Mouse (Mus musculus): ENCODE measurements around the gene Sgpp1. TPM values are rescaled to one million over a fixed set of nuclear protein-coding genes. Genes with fewer than 3 reads are reported as not detected.
"Not testable (repeated sequence)": the region's sequence is repeated elsewhere in the genome, so short reads cannot be mapped to it uniquely, and the experiment has no call there.

Sgpp1 gene
- total RNA-seq, 2 experiments from 2014 or later, result 27.5 to 29.4 TPM

GRCm38 (mm10) chr12:75710596-75711376, 24.7 kb downstream of the Sgpp1 start:
- TF ChIP-seq CTCF (IDR thresholded peaks at IDR 0.05), result no peak
- intact Hi-C loops (cut with DNase I), result no loop called here
- no peak for DNase-seq (ENCODE audit: extremely low spot score in 1 of 2, low spot score in 2 of 2)
- Histone ChIP-seq H3K4me3 (no peak overlapping the region), H3K27ac (peak overlapping the region; percentile 24; the same call in 1 of the 2 replicates)

GRCm38 (mm10) chr12:75709506-75709905, 26.0 kb downstream of the Sgpp1 start:
- intact Hi-C loops (cut with DNase I), result no loop called here
- no peak for DNase-seq (ENCODE audit: extremely low spot score in 1 of 2, low spot score in 2 of 2)
- no peak overlapping the region for H3K4me3 ChIP-seq
- TF ChIP-seq CTCF (IDR thresholded peaks at IDR 0.05), result no peak
- no peak overlapping the region for H3K27ac ChIP-seq

DNA sequence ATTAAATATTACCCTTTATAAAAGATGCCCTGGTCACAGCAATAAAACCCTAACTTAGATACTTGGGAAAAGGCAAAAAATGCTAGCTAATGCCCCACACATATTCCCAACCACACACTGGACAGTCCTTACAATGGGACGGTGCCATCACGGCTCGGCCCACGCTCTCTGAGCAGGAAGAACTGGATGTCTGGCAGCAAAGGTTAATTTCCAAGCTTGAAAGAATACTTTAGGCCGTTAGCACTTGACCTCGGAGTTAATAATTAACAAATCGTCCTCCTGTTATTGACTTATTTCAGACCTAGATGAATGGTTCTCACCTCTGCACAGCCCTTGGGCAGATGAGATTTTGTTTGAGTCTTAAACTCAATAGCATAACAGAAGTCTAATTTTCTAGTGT, 28.9 kb downstream of the Sgpp1 start:
- no peak for TF ChIP-seq CTCF (IDR thresholded peaks at IDR 0.05)
- intact Hi-C loops (cut with DNase I), result no loop called here
- Histone ChIP-seq H3K4me3 (no peak overlapping the region), H3K27ac (no peak overlapping the region)
- DNase-seq (ENCODE audit: extremely low spot score in 1 of 2, low spot score in 2 of 2), result no peak

- TF ChIP-seq CTCF (IDR thresholded peaks at IDR 0.05), result no peak
- Histone ChIP-seq H3K4me3 (no peak overlapping the region), H3K27ac (no peak overlapping the region)
- intact Hi-C loops (cut with DNase I), result no loop called here
- DNase-seq (ENCODE audit: extremely low spot score in 1 of 2, low spot score in 2 of 2), result no peak
Observed at GRCm38 (mm10) chr12:75702739-75703122, 32.8 kb downstream of the Sgpp1 start.

DNA sequence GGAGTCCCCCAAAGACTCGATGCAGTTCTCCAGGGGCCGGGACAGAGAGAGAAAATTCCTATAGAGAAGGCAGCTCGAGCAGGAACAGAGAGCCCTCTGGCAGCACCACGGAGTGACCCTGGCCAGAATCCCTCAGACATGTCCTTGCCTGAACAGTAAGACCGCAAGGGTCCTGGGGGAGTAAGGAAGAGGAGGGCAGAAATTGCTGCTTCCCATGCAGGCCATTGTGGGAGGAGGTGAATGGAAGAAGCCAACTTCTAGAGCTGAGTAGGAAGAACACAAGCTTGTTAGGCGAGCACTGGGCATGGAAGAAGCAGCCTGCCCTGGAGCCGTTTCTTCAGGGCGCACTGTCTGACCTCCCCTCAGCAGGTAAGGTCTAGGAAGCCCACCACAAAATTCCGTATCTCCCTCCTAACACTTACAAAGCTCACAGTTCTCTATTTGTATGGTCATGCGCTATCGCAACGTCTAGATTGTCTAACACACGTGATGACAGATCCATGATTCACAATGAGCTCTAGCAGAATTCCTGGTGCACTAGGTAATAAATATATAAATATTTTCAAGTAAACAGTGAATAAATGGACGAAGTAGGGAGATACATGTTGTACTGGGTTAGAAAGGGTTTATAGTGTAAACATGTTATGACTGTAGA, 33.3 kb downstream of the Sgpp1 start:
- H3K4me3 ChIP-seq, result peak overlapping the region; percentile 14; the same call in 1 of the 2 replicates
- TF ChIP-seq CTCF (IDR thresholded peaks at IDR 0.05), result no peak
- H3K27ac ChIP-seq, result no peak overlapping the region
- intact Hi-C loops (cut with DNase I), result no loop called here
- DNase-seq (ENCODE audit: extremely low spot score in 1 of 2, low spot score in 2 of 2), result no peak

DNA sequence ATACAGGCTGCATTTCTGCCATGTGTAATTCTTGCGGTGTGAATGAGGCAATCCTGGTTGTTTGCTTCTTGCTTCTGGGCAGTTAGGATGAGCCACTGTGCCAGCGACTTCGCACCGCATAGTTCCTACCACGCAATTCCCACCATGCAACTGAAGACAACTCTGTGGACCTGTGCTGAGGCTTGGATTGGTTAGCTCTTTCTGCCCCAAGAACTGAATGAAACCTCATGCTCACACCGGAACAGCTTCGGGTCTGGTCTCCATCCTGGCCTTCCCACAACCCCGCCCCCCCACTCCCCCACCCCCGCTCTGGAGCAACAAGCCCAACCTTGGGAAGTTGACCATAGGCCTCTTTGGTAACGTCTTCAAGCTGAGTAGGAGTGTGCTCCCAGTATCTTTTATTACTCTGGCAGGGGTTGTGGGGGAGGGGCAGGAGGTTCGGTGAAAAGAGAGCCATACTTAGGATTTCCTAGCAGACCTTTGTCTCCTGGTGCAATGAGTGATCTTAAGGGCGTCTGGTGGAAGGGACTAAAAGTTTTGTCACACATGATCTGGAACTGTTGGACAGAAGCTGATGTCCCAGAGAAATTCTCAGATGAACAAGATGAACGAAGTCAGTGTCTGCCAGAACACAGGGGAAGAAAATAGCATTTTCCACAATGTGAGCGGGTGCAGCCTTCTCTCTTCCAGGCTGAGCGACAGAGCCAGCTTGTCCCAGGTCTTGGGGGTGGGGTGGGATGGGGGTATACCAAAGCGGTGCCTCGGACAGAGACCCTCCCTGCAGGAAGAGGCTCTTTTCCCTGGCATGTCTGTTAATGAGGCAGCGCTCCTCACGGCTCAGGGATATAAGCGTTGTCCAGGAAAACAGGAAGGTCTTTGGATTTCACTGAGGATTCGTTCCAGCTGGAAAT, 34.1 kb downstream of the Sgpp1 start:
- DNase-seq (ENCODE audit: extremely low spot score in 1 of 2, low spot score in 2 of 2), result no peak
- Histone ChIP-seq H3K4me3 (peak overlapping the region; percentile 14; the same call in 1 of the 2 replicates), H3K27ac (no peak overlapping the region)
- no peak for TF ChIP-seq CTCF (IDR thresholded peaks at IDR 0.05)
- intact Hi-C loops (cut with DNase I), result no loop called here

GRCm38 (mm10) chr12:75698692-75699091, 36.8 kb downstream of the Sgpp1 start:
- Histone ChIP-seq H3K4me3 (no peak overlapping the region), H3K27ac (no peak overlapping the region)
- no peak for DNase-seq (ENCODE audit: extremely low spot score in 1 of 2, low spot score in 2 of 2)
- no peak; the same call in 1 of the 2 replicates for TF ChIP-seq CTCF (IDR thresholded peaks at IDR 0.05)
- intact Hi-C loops (cut with DNase I), result no loop called here

- H3K27ac ChIP-seq; H3K4me3 ChIP-seq; DNase-seq (ENCODE audit: extremely low spot score in 1 of 2, low spot score in 2 of 2); intact Hi-C loops (cut with DNase I): not testable (repeated sequence)
Observed at GRCm38 (mm10) chr12:75695845-75696244, 39.7 kb downstream of the Sgpp1 start.

GRCm38 (mm10) chr12:75689003-75689402, 46.5 kb downstream of the Sgpp1 start:
- Histone ChIP-seq H3K27ac (no peak overlapping the region), H3K4me3 (no peak overlapping the region)
- DNase-seq (ENCODE audit: extremely low spot score in 1 of 2, low spot score in 2 of 2), result no peak
- intact Hi-C loops (cut with DNase I), result no loop called here
- TF ChIP-seq CTCF (IDR thresholded peaks at IDR 0.05), result no peak

GRCm38 (mm10) chr12:75687314-75687713, 48.2 kb downstream of the Sgpp1 start:
- no peak overlapping the region for H3K4me3 ChIP-seq
- intact Hi-C loops (cut with DNase I), result no loop called here
- no peak for DNase-seq (ENCODE audit: extremely low spot score in 1 of 2, low spot score in 2 of 2)
- no peak for TF ChIP-seq CTCF (IDR thresholded peaks at IDR 0.05)
- no peak overlapping the region for H3K27ac ChIP-seq

DNA sequence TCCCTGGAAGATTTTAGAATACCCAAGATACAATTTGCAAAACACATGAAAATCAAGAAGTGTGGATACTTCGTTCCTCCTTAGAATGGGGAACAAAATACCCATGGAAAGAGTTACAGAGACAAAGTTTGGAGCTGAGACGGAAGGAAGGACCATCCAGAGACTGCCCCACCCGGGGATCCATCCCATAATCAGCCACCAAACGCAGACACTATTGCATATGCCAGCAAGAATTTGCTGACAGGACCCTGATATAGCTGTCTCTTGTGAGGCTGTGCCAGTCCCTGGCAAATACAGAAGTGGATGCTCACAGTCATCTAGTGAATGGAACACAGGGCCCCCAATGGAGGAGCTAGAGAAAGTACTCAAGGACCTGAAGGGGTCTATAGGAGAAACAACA, 51.5 kb downstream of the Sgpp1 start:
- H3K27ac ChIP-seq; H3K4me3 ChIP-seq; DNase-seq (ENCODE audit: extremely low spot score in 1 of 2, low spot score in 2 of 2); intact Hi-C loops (cut with DNase I): not testable (repeated sequence)

DNA sequence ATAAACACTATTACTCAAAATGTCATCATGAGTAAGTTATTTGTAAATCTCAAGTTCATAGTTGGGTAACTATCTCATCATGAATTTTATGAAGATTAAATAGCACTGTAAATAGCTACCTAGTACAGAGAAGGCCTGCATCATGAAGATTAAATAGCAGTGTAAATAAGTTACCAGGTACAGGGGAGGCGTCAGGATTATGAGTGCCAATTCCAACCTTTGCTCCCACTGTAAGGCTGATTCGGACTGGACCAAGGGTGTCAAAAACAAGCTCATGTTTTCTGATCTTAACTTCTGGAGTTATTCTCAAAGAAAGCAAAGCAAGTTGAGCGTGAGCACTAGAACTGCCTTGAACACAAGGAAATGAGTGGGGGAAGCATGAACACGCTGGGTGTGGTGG, 51.9 kb downstream of the Sgpp1 start:
- Histone ChIP-seq H3K27ac (no peak overlapping the region), H3K4me3 (no peak overlapping the region)
- TF ChIP-seq CTCF (IDR thresholded peaks at IDR 0.05), result no peak
- intact Hi-C loops (cut with DNase I), result no loop called here
- no peak for DNase-seq (ENCODE audit: extremely low spot score in 1 of 2, low spot score in 2 of 2)

All from left cerebral cortex, adult 2 months (tissue).